Mouse (Mus musculus) spleen, postnatal 10 days (tissue): ENCODE data around the gene Map3k9.
A peak's percentile ranks its signal among the peaks of the same experiment; 100 is the strongest.

Experiments
- DNase-seq, 2 experiments: peaks; one replicate each; pipeline ENCODE4 v3.0.0; 2021 to 2022; ENCODE audit warnings: low spot score in 2 of 2

Map3k9 gene

GRCm38 (mm10) chr12:81781105-81781909 lies at the start of gene Map3k9:
Gene Map3k9, minus strand, starts transcription at chr12:81781175.
- peak; percentile 75 to 88 for DNase-seq

- DNase-seq: no peak
These were observed 47.4 kb upstream of the Map3k9 start for GRCm38 (mm10) chr12:81828355-81828754.

GRCm38 (mm10) chr12:81822778-81823480 lies 42.0 kb upstream of the Map3k9 start:
- DNase-seq: no peak

- DNase-seq: no peak
These were observed 41.2 kb upstream of the Map3k9 start for GRCm38 (mm10) chr12:81822176-81822575.

GRCm38 (mm10) chr12:81820700-81821099 lies 39.7 kb upstream of the Map3k9 start:
- DNase-seq: no peak

GRCm38 (mm10) chr12:81817126-81817505 lies 36.1 kb upstream of the Map3k9 start:
- no peak for DNase-seq

GRCm38 (mm10) chr12:81816330-81817125 lies 35.6 kb upstream of the Map3k9 start:
- no peak for DNase-seq

GRCm38 (mm10) chr12:81814742-81815141 lies 33.8 kb upstream of the Map3k9 start:
- no peak for DNase-seq

- no peak for DNase-seq
These were observed 29.4 kb upstream of the Map3k9 start for GRCm38 (mm10) chr12:81810417-81810816.

- no peak for DNase-seq
These were observed 27.6 kb upstream of the Map3k9 start for GRCm38 (mm10) chr12:81808596-81808995.

- no peak for DNase-seq
These were observed 27.0 kb upstream of the Map3k9 start for GRCm38 (mm10) chr12:81807953-81808352.

GRCm38 (mm10) chr12:81807529-81807837 lies 26.5 kb upstream of the Map3k9 start:
- DNase-seq: no peak

- DNase-seq: peak; percentile 16 to 63
These were observed 26.0 kb upstream of the Map3k9 start for GRCm38 (mm10) chr12:81806759-81807528.

- DNase-seq: no peak
These were observed 25.1 kb upstream of the Map3k9 start for GRCm38 (mm10) chr12:81806114-81806513.

- DNase-seq: no peak
These were observed 22.8 kb upstream of the Map3k9 start for GRCm38 (mm10) chr12:81803803-81804202.

- DNase-seq: no peak
These were observed 22.0 kb upstream of the Map3k9 start for GRCm38 (mm10) chr12:81803016-81803415.

GRCm38 (mm10) chr12:81801134-81801533 lies 20.2 kb upstream of the Map3k9 start:
- no peak for DNase-seq

GRCm38 (mm10) chr12:81796541-81796940 lies 15.6 kb upstream of the Map3k9 start:
- peak; percentile 65 to 87 for DNase-seq

- no peak for DNase-seq
These were observed 11.7 kb upstream of the Map3k9 start for GRCm38 (mm10) chr12:81792511-81793218.

GRCm38 (mm10) chr12:81789499-81789898 lies 8.5 kb upstream of the Map3k9 start:
- no peak for DNase-seq

- DNase-seq: peak; percentile 76 to 89
These were observed 7.7 kb upstream of the Map3k9 start for GRCm38 (mm10) chr12:81788672-81789084.
